ENCODE assay signal across 8 mouse cellular contexts in the genomic region with DNA sequence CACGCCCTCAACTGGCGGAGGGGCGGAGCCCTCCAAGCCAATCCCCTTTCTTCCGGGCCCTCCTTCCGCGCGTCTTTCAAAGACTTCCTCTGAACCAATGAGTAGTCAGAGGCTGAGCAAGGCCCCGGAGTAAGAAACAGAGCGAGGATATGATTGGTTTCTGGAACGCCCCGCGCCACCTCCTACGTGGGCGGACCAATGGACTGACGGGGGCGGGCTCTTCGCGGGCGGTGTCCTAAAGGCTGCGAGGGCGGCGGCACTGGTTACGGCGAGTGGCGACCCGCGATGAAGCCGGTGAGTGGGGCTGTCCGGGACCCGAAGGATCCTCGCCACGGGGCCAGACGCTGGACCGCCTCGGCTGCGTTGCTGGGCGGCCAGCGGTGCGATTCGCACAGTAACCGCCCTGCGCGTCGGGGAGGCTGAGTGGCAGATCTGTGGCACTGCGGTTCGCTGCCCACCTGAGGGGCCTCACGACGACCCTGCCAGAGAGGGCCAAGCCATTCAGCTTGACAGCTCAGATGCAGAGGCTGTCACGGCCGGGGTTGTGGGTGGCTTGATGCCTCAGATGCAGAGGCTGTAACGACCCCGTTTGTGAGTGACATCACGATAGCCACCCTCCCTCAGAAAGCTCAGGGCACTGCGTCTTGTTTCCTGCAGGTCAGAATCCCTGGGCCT. TPM values are rescaled to one million over a fixed set of nuclear protein-coding genes. Genes with fewer than 3 reads are reported as not detected.
DNase-seq lines count a peak whose midpoint lies in the region; ATAC-seq and TF ChIP-seq lines count a peak whose summit lies in the region.

A gene (plus strand): TSS at position 187 of the 675 bp plus-strand sequence.

- WGBS in cerebellum, adult 2 months: under 1% methylated on average over 54 of the region's 54 CpGs
- under 1% methylated on average over 54 of the region's 54 CpGs for WGBS in forebrain, postnatal 0 days
- WGBS in lung, embryonic 15.5 days: under 1% methylated on average over 54 of the region's 54 CpGs

- TF ChIP-seq EP300 in MEL (IDR thresholded peaks at IDR 0.05; ENCODE audit: low read depth in 1 of 2, low read length in 2 of 2): no peak

- H3K9me3 ChIP-seq in MEL (replicated peaks; ENCODE audit: insufficient read depth, low read length): no peaks in the 10 kb centered on the region
- no peaks in the 10 kb centered on the region for H3K9me3 ChIP-seq in forebrain, postnatal 0 days (ENCODE audit: low read length)
- H3K9me3 ChIP-seq in lung, embryonic 15.5 days: no peaks in the 10 kb centered on the region

- H3K27ac ChIP-seq in MEL (ENCODE audit: control insufficient read depth, low read depth, low read length): no peak within 1 kb of the TSS
- H3K27ac ChIP-seq in cerebellum, adult 2 months (ENCODE audit: insufficient read depth, low read length): no peak within 1 kb of the TSS
- H3K27ac ChIP-seq in forebrain, postnatal 0 days (ENCODE audit: low read depth, low read length): no peak within 1 kb of the TSS
- peak within 1 kb of the TSS; percentile 40 for H3K27ac ChIP-seq in lung, embryonic 15.5 days

- no peak for TF ChIP-seq RAD21 in MEL (IDR thresholded peaks at IDR 0.05; ENCODE audit: low read depth, low read length)

- peak within 1 kb of the TSS; percentile 82 for H3K4me3 ChIP-seq in MEL (ENCODE audit: control insufficient read depth in 1 of 2, insufficient read depth in 1 of 2, low read depth in 2 of 2, low read length in 2 of 2)
- H3K4me3 ChIP-seq in cerebellum, adult 2 months (replicated peaks; ENCODE audit: insufficient read depth, low read depth, low read length): peak within 1 kb of the TSS; percentile 60
- peak within 1 kb of the TSS; percentile 72 for H3K4me3 ChIP-seq in forebrain, postnatal 0 days (ENCODE audit: low read depth, low read length)
- H3K4me3 ChIP-seq in lung, embryonic 15.5 days: peak within 1 kb of the TSS; percentile 64

- no peak for TF ChIP-seq CTCF in MEL (IDR thresholded peaks at IDR 0.05 in 2 of 3, conservative IDR thresholded peaks at IDR 0.05 in 1 of 3; ENCODE audit: control insufficient read depth in 1 of 3, insufficient read depth in 1 of 3, low read depth in 2 of 3, low read length in 3 of 3, poor library complexity in 1 of 3, severe bottlenecking in 1 of 3)
- no peak for TF ChIP-seq CTCF in cerebellum, adult 2 months (IDR thresholded peaks at IDR 0.05; ENCODE audit: borderline replicate concordance, insufficient read depth, low read depth, low read length)
- TF ChIP-seq CTCF in forebrain, postnatal 0 days (IDR thresholded peaks at IDR 0.05; ENCODE audit: low read depth): no peak

- no peaks in the 10 kb centered on the region for H3K27me3 ChIP-seq in MEL (ENCODE audit: control insufficient read depth in 1 of 2, insufficient read depth in 2 of 2, low read length in 2 of 2)
- no peaks in the 10 kb centered on the region for H3K27me3 ChIP-seq in cerebellum, adult 2 months (ENCODE audit: control insufficient read depth, insufficient read depth, low read length)
- H3K27me3 ChIP-seq in forebrain, postnatal 0 days (ENCODE audit: insufficient read depth, low read length): peaks cover 7% of the 10 kb centered on the region
- no peaks in the 10 kb centered on the region for H3K27me3 ChIP-seq in lung, embryonic 15.5 days

- H3K79me2 ChIP-seq in MEL (ENCODE audit: control insufficient read depth, insufficient read depth, low read length, poor library complexity): peaks cover 2% of the 10 kb centered on the region; the same call in 1 of the 2 replicates

- DNase-seq in MEL (ENCODE audit: low read depth, low spot score): peak; percentile 97
- peak; percentile 78 to 86 for DNase-seq in cerebellum, adult 2 months
- DNase-seq in forebrain, postnatal 0 days: peak; percentile 87
- DNase-seq in heart, postnatal 4 days: peak; percentile 93
- DNase-seq in layer of hippocampus, adult 8-10 months (ENCODE audit: low spot score in 2 of 2): peak; percentile 80 to 84
- peak; percentile 91 for DNase-seq in ovary, adult 18-20 months (ENCODE audit: low spot score)
- peak; percentile 95 for DNase-seq in thymus, postnatal 0 days (ENCODE audit: low spot score)

- H3K36me3 ChIP-seq in MEL (ENCODE audit: control insufficient read depth in 1 of 2, insufficient read depth in 2 of 2, low read length in 2 of 2): peaks cover 0 to 4% of the 10 kb centered on the region in 2 experiments; a peak in 2 of 4 replicates
- peaks cover 6% of the 10 kb centered on the region; the same call in 1 of the 2 replicates for H3K36me3 ChIP-seq in forebrain, postnatal 0 days (ENCODE audit: insufficient read depth)
- H3K36me3 ChIP-seq in lung, embryonic 15.5 days: peaks cover 11% of the 10 kb centered on the region; the same call in 1 of the 2 replicates

- H3K4me2 ChIP-seq in forebrain, postnatal 0 days (ENCODE audit: low read depth): peak within 1 kb of the TSS; percentile 93
- peak within 1 kb of the TSS; percentile 78 for H3K4me2 ChIP-seq in lung, embryonic 15.5 days

- TF ChIP-seq POLR2A in MEL (IDR thresholded peaks at IDR 0.05; ENCODE audit: control insufficient read depth in 1 of 2, insufficient read depth in 1 of 2, low read depth in 1 of 2, low read length in 2 of 2, poor library complexity in 1 of 2): peak; percentile 66 to 69; a peak in 2 of 4 replicates
- no peak for TF ChIP-seq POLR2A in cerebellum, adult 2 months (IDR thresholded peaks at IDR 0.05; ENCODE audit: borderline replicate concordance, insufficient read depth, low read length)

- 0 out of 4 replicates have a peak, but pooled peaks cover 0 to 5% of the 10 kb centered on the region in 2 experiments for H3K4me1 ChIP-seq in MEL (ENCODE audit: control insufficient read depth in 1 of 2, insufficient read depth in 2 of 2, low read length in 2 of 2)
- H3K4me1 ChIP-seq in cerebellum, adult 2 months (ENCODE audit: control insufficient read depth, insufficient read depth, low read length): 0 out of 2 replicates have a peak, but pooled peaks cover 3% of the 10 kb centered on the region
- 0 out of 2 replicates have a peak, but pooled peaks cover 4% of the 10 kb centered on the region for H3K4me1 ChIP-seq in forebrain, postnatal 0 days (ENCODE audit: insufficient read depth)
- peaks cover 14% of the 10 kb centered on the region for H3K4me1 ChIP-seq in lung, embryonic 15.5 days

- ATAC-seq in forebrain, postnatal 0 days: peak; percentile 100
- peak; percentile 100 for ATAC-seq in lung, embryonic 15.5 days (ENCODE audit: borderline replicate concordance, extremely low read depth, low FRiP score, low TSS enrichment)

- H3K9ac ChIP-seq in MEL (ENCODE audit: control insufficient read depth, low read depth, low read length, poor library complexity, severe bottlenecking): peak within 1 kb of the TSS; percentile 74
- H3K9ac ChIP-seq in forebrain, postnatal 0 days: peak within 1 kb of the TSS; percentile 60
- peak within 1 kb of the TSS; percentile 71 for H3K9ac ChIP-seq in lung, embryonic 15.5 days

TF ChIP-seq in MEL, 35 proteins besides CTCF, POLR2A, EP300 and RAD21 (continues in another document):
- TF ChIP-seq MYC (IDR thresholded peaks at IDR 0.05; ENCODE audit: low read depth, low read length) (no peak), E2F4 (IDR thresholded peaks at IDR 0.05; ENCODE audit: borderline replicate concordance, low read depth, low read length) (no peak), MXI1 (IDR thresholded peaks at IDR 0.05; ENCODE audit: low read depth, low read length) (peak; percentile 11; the same call in 1 of the 2 replicates), RCOR1 (IDR thresholded peaks at IDR 0.05; ENCODE audit: low read depth, low read length) (no peak), SMC3 (IDR thresholded peaks at IDR 0.05; ENCODE audit: low read depth, low read length) (no peak), UBTF (IDR thresholded peaks at IDR 0.05; ENCODE audit: borderline replicate concordance, insufficient read depth, low read depth, low read length) (no peak), MAX (IDR thresholded peaks at IDR 0.05; ENCODE audit: low read length) (no peak), HCFC1 (IDR thresholded peaks at IDR 0.05; ENCODE audit: low read depth, low read length) (no peak), MAZ (IDR thresholded peaks at IDR 0.05; ENCODE audit: low read depth, low read length) (no peak), ZKSCAN1 (IDR thresholded peaks at IDR 0.05; ENCODE audit: low read depth, low read length) (no peak), TCF12 (IDR thresholded peaks at IDR 0.05; ENCODE audit: low read depth, low read length) (no peak), ETS1 (IDR thresholded peaks at IDR 0.05; ENCODE audit: low read depth, low read length) (no peak), NRF1 (IDR thresholded peaks at IDR 0.05; ENCODE audit: insufficient read depth, low read depth, low read length, poor library complexity, severe bottlenecking) (no peak), CHD2 (IDR thresholded peaks at IDR 0.05; ENCODE audit: low read length) (no peak; the same call in 1 of the 2 replicates), TBP (IDR thresholded peaks at IDR 0.05; ENCODE audit: low read depth, low read length) (no peak), KAT2A (conservative IDR thresholded peaks at IDR 0.05; ENCODE audit: low read depth, low read length) (no peak), MEF2A (IDR thresholded peaks at IDR 0.05; ENCODE audit: extremely low read depth, insufficient replicate concordance, low read depth, low read length, poor library complexity, severe bottlenecking) (no peak), GATA1 (IDR thresholded peaks at IDR 0.05; ENCODE audit: low read depth, low read length) (no peak), NELFE (IDR thresholded peaks at IDR 0.05; ENCODE audit: low read depth, low read length) (peak; percentile 58), ZNF384 (IDR thresholded peaks at IDR 0.05; ENCODE audit: low read depth, low read length) (no peak), POLR2AphosphoS2 (IDR thresholded peaks at IDR 0.05; ENCODE audit: low read length) (peak; percentile 37; the same call in 1 of the 2 replicates), TAL1 (IDR thresholded peaks at IDR 0.05; ENCODE audit: low read length) (no peak), MYB (IDR thresholded peaks at IDR 0.05; ENCODE audit: low read depth, low read length) (no peak), JUND (IDR thresholded peaks at IDR 0.05; ENCODE audit: low read depth, low read length) (no peak)

RNA-seq across cellular contexts. Expression of the gene that starts here (rescaled TPM):
- total RNA-seq in MEL (2012; rRNA removed): 15.7 and 17.6 TPM in 2 replicates
- 10 to 100 TPM in 1 of 2 experiments, not detected in 1; 19.6 TPM for polyA plus RNA-seq in MEL (2012; ENCODE audit: insufficient read depth in 1 of 2, insufficient read length in 2 of 2, low read depth in 1 of 2, low replicate concordance in 2 of 2, missing spikeins in 1 of 2)
- polyA plus RNA-seq in cerebellum, adult 2 months (2012; rRNA removed): 0.36 and 0.78 TPM in 2 replicates
- total RNA-seq in forebrain, postnatal 0 days (2014; rRNA removed): 1.2 and 2.1 TPM in 2 replicates
- 7.1 and 7.4 TPM in 2 replicates for polyA plus RNA-seq in forebrain, postnatal 0 days (2015; fragmentation: Nextera tagmentation; extraction: Ambion mirVana)
- 10 to 100 TPM; 25.0 to 30.7 TPM for total RNA-seq in heart, postnatal 4 days (2021)
- total RNA-seq in layer of hippocampus, adult 8-10 months (2022): 1 to 10 TPM in 1 of 4 experiments, under 1 TPM in 2, not detected in 1; 0.41 to 1.3 (median 0.52) TPM
- polyA plus RNA-seq in lung, embryonic 15.5 days (2015; fragmentation: Nextera tagmentation; extraction: Ambion mirVana): 64.3 and 70.4 TPM in 2 replicates
- 70.9 and 76.0 TPM in 2 replicates for polyA plus RNA-seq in thymus, postnatal 0 days (2015; fragmentation: Nextera tagmentation; extraction: Ambion mirVana)

Comparison
In these comparisons a context has a peak if more than half of its experiments do, and no peak if none do; other contexts are left out.
1. Peak in DNase-seq and H3K4me3 ChIP-seq in cerebellum, adult 2 months; RNA of the gene not detected or under 1 TPM.